Mouse (Mus musculus) MEL (cell line): ENCODE measurements around the gene Clec1a.

ENCODE experiments used
- CHD1 ChIP-seq: IDR thresholded peaks from 2 replicates; pipeline ENCODE4 v1.6.1; 2012; ENCODE audit warnings: low read depth, mild to moderate bottlenecking, inconsistent platforms, low read length, improper control_type of control experiment
- CTCF ChIP-seq, 3 experiments: IDR thresholded peaks in 2 of 3; conservative IDR thresholded peaks in 1 of 3; 2 replicates each; pipeline ENCODE4 v1.5.1; 2011 to 2012; ENCODE audit warnings: low read length in 3 of 3, low read depth in 2 of 3, mild to moderate bottlenecking in 2 of 3, improper control_type of control experiment in 1 of 3, inconsistent platforms in 1 of 3, mixed read lengths in 1 of 3, moderate library complexity in 1 of 3; ENCODE audit not compliant: control insufficient read depth in 1 of 3, insufficient read depth in 1 of 3, poor library complexity in 1 of 3, severe bottlenecking in 1 of 3
- E2F4 ChIP-seq: IDR thresholded peaks from 2 replicates; pipeline ENCODE4 v1.6.1; 2011; ENCODE audit warnings: low read depth, low read length, improper control_type of control experiment, borderline replicate concordance
- EP300 ChIP-seq, 2 experiments: IDR thresholded peaks; 2 replicates each; pipeline ENCODE4 v1.6.1; 2011; ENCODE audit warnings: improper control_type of control experiment in 2 of 2, low read length in 2 of 2, low read depth in 1 of 2, mild to moderate bottlenecking in 1 of 2
- HCFC1 ChIP-seq: IDR thresholded peaks from 2 replicates; pipeline ENCODE4 v1.6.1; 2012; ENCODE audit warnings: low read depth, mild to moderate bottlenecking, inconsistent platforms, low read length, improper control_type of control experiment, moderate library complexity
- KAT2A ChIP-seq: conservative IDR thresholded peaks from 2 replicates; pipeline ENCODE4 v1.6.1; 2012; ENCODE audit warnings: low read depth, low read length, improper control_type of control experiment, inconsistent platforms
- MAFK ChIP-seq: IDR thresholded peaks from 2 replicates; pipeline ENCODE4 v1.6.1; 2011; ENCODE audit warnings: low read depth, mild to moderate bottlenecking, low read length, improper control_type of control experiment, borderline replicate concordance
- MXI1 ChIP-seq: IDR thresholded peaks from 2 replicates; pipeline ENCODE4 v1.6.1; 2011; ENCODE audit warnings: mild to moderate bottlenecking, low read depth, low read length, improper control_type of control experiment
- MYB ChIP-seq: IDR thresholded peaks from 2 replicates; pipeline ENCODE4 v1.6.1; 2011; ENCODE audit warnings: mild to moderate bottlenecking, low read depth, low read length, improper control_type of control experiment
- POLR2A ChIP-seq, 2 experiments: IDR thresholded peaks; 2 replicates each; pipeline ENCODE4 v1.6.1; 2011 to 2012; ENCODE audit warnings: low read length in 2 of 2, mild to moderate bottlenecking in 2 of 2, control low read depth in 1 of 2, improper control_type of control experiment in 1 of 2, low read depth in 1 of 2, moderate library complexity in 1 of 2; ENCODE audit not compliant: control insufficient read depth in 1 of 2, insufficient read depth in 1 of 2, poor library complexity in 1 of 2
- TAL1 ChIP-seq: IDR thresholded peaks from 2 replicates; pipeline ENCODE4 v1.6.1; 2012; ENCODE audit warnings: mild to moderate bottlenecking, inconsistent platforms, low read length, moderate library complexity, mixed read lengths
- TCF12 ChIP-seq: IDR thresholded peaks from 2 replicates; pipeline ENCODE4 v1.6.1; 2014; ENCODE audit warnings: low read depth, mild to moderate bottlenecking, inconsistent platforms, low read length, improper control_type of control experiment, moderate library complexity

DNA sequence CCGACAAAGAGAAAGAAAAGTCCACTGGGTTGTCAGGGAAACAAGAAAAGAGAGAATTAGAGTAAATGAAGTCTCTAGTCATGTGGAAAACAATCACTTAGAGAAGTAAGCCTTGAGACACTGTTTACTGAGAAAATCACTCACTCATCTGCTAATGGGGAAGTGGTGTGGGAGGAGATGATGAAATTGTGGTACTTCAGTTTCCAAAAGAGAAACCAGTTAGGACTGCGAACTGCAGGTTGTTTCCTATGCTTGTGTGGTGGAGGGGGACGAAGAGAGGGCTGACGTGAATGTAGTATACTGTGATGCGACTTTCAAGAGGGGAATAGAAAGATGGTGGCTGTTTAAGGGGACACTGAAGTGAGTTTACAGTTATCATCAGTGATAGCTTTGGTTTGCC lies 17.6 kb downstream of the Clec1a start:
- no peak for TF ChIP-seq CTCF (IDR thresholded peaks at IDR 0.05 in 2 of 3, conservative IDR thresholded peaks at IDR 0.05 in 1 of 3; ENCODE audit: control insufficient read depth in 1 of 3, insufficient read depth in 1 of 3, low read depth in 2 of 3, low read length in 3 of 3, poor library complexity in 1 of 3, severe bottlenecking in 1 of 3)
- no peak for TF ChIP-seq TCF12
- no peak for TF ChIP-seq KAT2A
- TF ChIP-seq MXI1, result no peak
- TF ChIP-seq TAL1, result no peak
- no peak for TF ChIP-seq MYB
- no peak for TF ChIP-seq MAFK
- no peak for TF ChIP-seq POLR2A (IDR thresholded peaks at IDR 0.05; ENCODE audit: control insufficient read depth in 1 of 2, insufficient read depth in 1 of 2, low read depth in 1 of 2, low read length in 2 of 2, poor library complexity in 1 of 2)
- TF ChIP-seq CHD1, result no peak
- no peak for TF ChIP-seq HCFC1
- TF ChIP-seq E2F4, result no peak
- no peak for TF ChIP-seq EP300 (IDR thresholded peaks at IDR 0.05; ENCODE audit: low read depth in 1 of 2, low read length in 2 of 2)
